Mouse (Mus musculus) CH12.LX (cell line): ENCODE data around the gene Smg9.
A peak's percentile ranks its signal among the peaks of the same experiment; 100 is the strongest.

ENCODE experiments used
- CTCF ChIP-seq, 2 experiments: IDR thresholded peaks in 1 of 2; conservative IDR thresholded peaks in 1 of 2; 2 replicates each; pipeline ENCODE4 v1.5.1; 2011 to 2012; ENCODE audit warnings: low read depth in 2 of 2, low read length in 2 of 2, improper control_type of control experiment in 1 of 2, inconsistent platforms in 1 of 2, mild to moderate bottlenecking in 1 of 2, moderate library complexity in 1 of 2
- HCFC1 ChIP-seq: IDR thresholded peaks from 2 replicates; pipeline ENCODE4 v1.6.1; 2012; ENCODE audit warnings: low read depth, mild to moderate bottlenecking, inconsistent platforms, low read length, improper control_type of control experiment
- MEF2A ChIP-seq: IDR thresholded peaks from 2 replicates; pipeline ENCODE4 v1.6.1; 2014; ENCODE audit warnings: low read depth, mild to moderate bottlenecking, inconsistent platforms, low read length, improper control_type of control experiment, borderline replicate concordance
- POLR2A ChIP-seq: IDR thresholded peaks from 2 replicates; pipeline ENCODE4 v1.6.1; 2011; ENCODE audit warnings: low read depth, mild to moderate bottlenecking, improper control_type of control experiment, low read length
- RAD21 ChIP-seq: IDR thresholded peaks from 2 replicates; pipeline ENCODE4 v1.6.1; 2011; ENCODE audit warnings: low read depth, mild to moderate bottlenecking, low read length, improper control_type of control experiment, moderate library complexity
- TCF12 ChIP-seq: IDR thresholded peaks from 2 replicates; pipeline ENCODE4 v1.6.1; 2014; ENCODE audit warnings: low read depth, mild to moderate bottlenecking, inconsistent platforms, low read length, improper control_type of control experiment
- USF1 ChIP-seq: IDR thresholded peaks from 2 replicates; pipeline ENCODE4 v1.6.1; 2014; ENCODE audit warnings: low read depth, mild to moderate bottlenecking, inconsistent platforms, low read length, improper control_type of control experiment
- USF2 ChIP-seq: conservative IDR thresholded peaks from 2 replicates; pipeline ENCODE4 v1.6.1; 2011; ENCODE audit warnings: low read depth, low read length, improper control_type of control experiment
- ZC3H11A ChIP-seq: IDR thresholded peaks from 2 replicates; pipeline ENCODE4 v1.6.1; 2012; ENCODE audit warnings: low read depth, mild to moderate bottlenecking, inconsistent platforms, low read length, improper control_type of control experiment
- ZMIZ1 ChIP-seq: IDR thresholded peaks from 2 replicates; pipeline ENCODE4 v1.6.1; 2012; ENCODE audit warnings: low read depth, mild to moderate bottlenecking, inconsistent platforms, low read length, improper control_type of control experiment

DNA sequence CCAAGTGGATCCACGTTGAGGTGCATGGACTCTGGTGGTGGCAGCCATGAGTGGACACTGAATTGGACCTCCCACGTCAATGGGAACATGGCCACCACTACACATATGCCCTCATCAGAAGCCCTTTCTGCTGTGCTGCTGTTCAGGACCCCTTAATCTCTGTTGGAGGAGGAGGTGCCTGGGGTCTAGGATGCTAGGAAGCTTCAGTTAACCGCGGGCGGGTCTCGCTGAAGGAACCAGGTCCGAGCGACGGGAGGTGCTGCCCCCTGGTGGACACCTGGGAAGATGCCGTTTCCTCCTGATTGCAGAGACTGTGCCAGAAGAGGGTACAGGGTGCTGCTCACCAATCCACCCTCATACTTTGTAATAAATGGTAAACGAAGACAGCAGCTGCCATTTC lies 14.6 kb upstream of the Smg9 start:
- TF ChIP-seq CTCF (conservative IDR thresholded peaks at IDR 0.05 in 1 of 2, IDR thresholded peaks at IDR 0.05 in 1 of 2; ENCODE audit: low read depth in 2 of 2, low read length in 2 of 2): peak; percentile 68 to 96
- no peak for TF ChIP-seq ZMIZ1
- TF ChIP-seq MEF2A: 0 out of 2 replicates have a peak, but pooled peaks have one; percentile 23
- no peak for TF ChIP-seq USF2
- TF ChIP-seq POLR2A: no peak
- TF ChIP-seq ZC3H11A: peak; percentile 93
- no peak for TF ChIP-seq HCFC1
- no peak for TF ChIP-seq USF1
- peak; percentile 87 for TF ChIP-seq RAD21
- TF ChIP-seq TCF12: no peak
